Mouse (Mus musculus) Patski (cell line): ENCODE measurements around the gene Gtdc1. TPM values are rescaled to one million over a fixed set of nuclear protein-coding genes. Genes with fewer than 3 reads are reported as not detected.
A peak's percentile ranks its signal among the peaks of the same experiment; 100 is the strongest.

ENCODE experiments used
- ATAC-seq: fragments of 100-300 bp; one replicate; pipeline ENCODE4 v1.8.0; 2021
- CTCF ChIA-PET: fragments of 350-600 bp; sonication (Branson Sonifier 250); formaldehyde crosslinking; loops from one replicate; lab custom pipeline; 2022; ENCODE audit warnings: inconsistent platforms; lab: Charles Lee
- POLR2A ChIA-PET: fragments of 350-600 bp; sonication (Branson Sonifier 250); formaldehyde crosslinking; loops from one replicate; lab custom pipeline; 2022; ENCODE audit warnings: antibody characterized with exemption, inconsistent platforms; lab: Charles Lee
- DNase-seq: peaks from one replicate; pipeline ENCODE4 v3.0.0-alpha.2; 2011; ENCODE audit warnings: low read depth, low spot score
- H3K27me3 ChIP-seq: fragments of 371-371 bp; one replicate; pipeline ENCODE4 v1.5.1; 2021
- CTCF ChIP-seq: fragments of 100-300 bp; IDR thresholded peaks from one replicate; pipeline ENCODE4 v1.5.1; 2021
- in situ Hi-C: fragments of 300-500 bp; cut with MboI; formaldehyde crosslinking; loops from 3 replicates; pipeline ENCODE4 v1.11.1; 2018; ENCODE audit warnings: low pct_unique_long_range_greater_than_20kb, mixed read lengths
- polyA plus RNA-seq: library from polyadenylated mRNA; unstranded; gene quantifications from one replicate; pipeline ENCODE4 v1.2.3, GENCODE M21; 2021

Gene Gtdc1
- polyA plus RNA-seq, 1 experiment from 2014 or later = 12.2 TPM

DNA sequence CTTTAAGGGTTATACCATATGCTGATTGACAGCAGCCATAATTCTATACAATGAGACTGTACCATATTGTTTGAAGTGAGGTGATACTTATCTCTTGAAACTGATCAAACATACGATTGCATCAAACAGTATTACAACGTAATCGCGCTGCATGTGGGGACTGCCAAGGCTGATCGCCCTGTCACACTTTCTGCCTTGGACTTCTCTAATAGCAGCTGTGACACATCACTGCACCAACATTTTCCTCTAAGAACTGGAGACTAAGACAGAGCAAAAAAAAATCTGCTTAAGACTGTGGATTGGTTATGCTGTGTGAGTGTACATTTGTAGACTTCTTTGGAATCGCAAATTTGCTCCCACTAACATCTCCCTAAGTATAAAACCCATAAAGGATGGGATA, 385.7 kb downstream of the Gtdc1 start:
- DNase-seq (no peak), ATAC-seq (no peak)
- CTCF ChIA-PET = no interaction called here
- no peak for TF ChIP-seq CTCF
- in situ Hi-C loops = no loop called here
- POLR2A ChIA-PET = interaction anchor here (0.6 kb wide), 1 partner anchor 23 kb away, joined by 3 read pairs; no protein-coding TSS in a partner anchor
- no peaks in the 10 kb centered on the region for H3K27me3 ChIP-seq

DNA sequence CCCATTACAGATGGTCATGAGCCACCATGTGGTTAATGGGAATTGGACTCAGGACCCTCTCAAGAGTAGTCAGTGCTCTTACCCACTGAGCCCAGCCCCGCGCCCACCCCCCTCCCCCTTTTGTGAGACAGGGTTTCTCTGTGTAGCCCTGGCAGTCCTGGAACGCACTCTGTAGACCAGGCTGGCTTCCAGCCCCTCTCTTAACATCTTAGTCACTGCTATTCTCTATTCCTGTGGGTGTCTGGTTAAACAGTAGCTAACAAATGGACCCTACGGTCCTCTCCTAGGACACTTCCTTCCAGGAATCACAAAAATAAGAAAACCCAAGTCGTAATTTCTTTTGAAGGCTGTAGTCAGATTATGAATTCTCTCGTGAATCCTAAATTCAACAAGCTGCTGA, 386.6 kb downstream of the Gtdc1 start:
- H3K27me3 ChIP-seq = no peaks in the 10 kb centered on the region
- DNase-seq = no peak
- TF ChIP-seq CTCF = no peak
- CTCF ChIA-PET = interaction anchor here (0.7 to 1.1 kb wide), 2 partner anchors 15 to 20 kb away, joined by 3 to 4 read pairs; no protein-coding TSS in a partner anchor
- POLR2A ChIA-PET = no interaction called here
- in situ Hi-C loops = no loop called here
- ATAC-seq = peak; percentile 60

GRCm38 (mm10) chr2:44539121-44539634, 388.3 kb downstream of the Gtdc1 start:
- DNase-seq = no peak
- no peaks in the 10 kb centered on the region for H3K27me3 ChIP-seq
- POLR2A ChIA-PET = no interaction called here
- CTCF ChIA-PET = interaction anchor here (0.8 to 1.0 kb wide), 2 partner anchors 12 to 99 kb away, joined by 4 read pairs; no protein-coding TSS in a partner anchor
- no peak for ATAC-seq
- in situ Hi-C loops = no loop called here
- no peak for TF ChIP-seq CTCF

DNA sequence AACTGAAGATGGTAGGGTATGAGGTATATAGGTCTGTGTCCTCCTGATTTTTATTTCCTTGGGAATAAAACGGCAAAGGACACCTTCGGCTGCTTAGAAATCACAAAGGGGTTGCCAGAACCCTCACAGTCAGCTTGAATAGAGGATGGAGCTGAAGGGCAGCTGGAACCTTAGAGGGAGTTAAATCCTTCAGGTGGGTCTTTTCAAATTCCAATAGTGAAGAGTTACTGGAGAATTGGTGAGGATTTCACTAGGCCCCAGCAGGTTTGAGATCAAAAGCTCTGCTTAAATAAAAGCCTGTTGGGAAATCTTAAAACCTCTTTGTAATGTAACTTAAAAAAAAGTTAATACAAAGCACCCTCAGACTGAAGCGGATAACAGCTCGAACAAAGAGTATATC, 389.3 kb downstream of the Gtdc1 start:
- H3K27me3 ChIP-seq = no peaks in the 10 kb centered on the region
- ATAC-seq = no peak
- CTCF ChIA-PET = interaction anchor here (0.6 kb wide), 1 partner anchor 122 kb away, joined by 3 read pairs; no protein-coding TSS in a partner anchor
- no peak for DNase-seq
- POLR2A ChIA-PET = no interaction called here
- TF ChIP-seq CTCF = no peak
- in situ Hi-C loops = no loop called here

GRCm38 (mm10) chr2:44535760-44536159, 391.7 kb downstream of the Gtdc1 start:
- CTCF ChIA-PET = no interaction called here
- no peak for DNase-seq
- no peak for TF ChIP-seq CTCF
- in situ Hi-C loops = no loop called here
- ATAC-seq = no peak
- H3K27me3 ChIP-seq = no peaks in the 10 kb centered on the region
- POLR2A ChIA-PET = interaction anchor here (0.7 kb wide), 1 partner anchor 594 kb away, joined by 3 read pairs; no protein-coding TSS in a partner anchor

- POLR2A ChIA-PET = interaction anchor here (0.7 kb wide), 1 partner anchor 594 kb away, joined by 3 read pairs; no protein-coding TSS in a partner anchor
- in situ Hi-C loops = no loop called here
Measured at GRCm38 (mm10) chr2:44535136-44535675, 392.3 kb downstream of the Gtdc1 start.

GRCm38 (mm10) chr2:44526110-44527032, 401.1 kb downstream of the Gtdc1 start:
- peak; percentile 33 for DNase-seq
- TF ChIP-seq CTCF = no peak
- in situ Hi-C loops = no loop called here
- CTCF ChIA-PET = interaction anchor here (1.1 to 1.4 kb wide), 2 partner anchors 8 to 55 kb away, joined by 3 to 4 read pairs; no protein-coding TSS in a partner anchor
- peak; percentile 96 for ATAC-seq
- no peaks in the 10 kb centered on the region for H3K27me3 ChIP-seq
- POLR2A ChIA-PET = interaction anchor here (0.7 kb wide), 2 partner anchors 261 to 571 kb away, joined by 5 to 7 read pairs; no protein-coding TSS in a partner anchor

More at GRCm38 (mm10) chr2:44535136-44535675, 392.3 kb downstream of the Gtdc1 start:
- DNase-seq = no peak
- no peaks in the 10 kb centered on the region for H3K27me3 ChIP-seq
- CTCF ChIA-PET = interaction anchor here (0.8 to 1.1 kb wide), 2 partner anchors 9 to 12 kb away, joined by 3 read pairs; no protein-coding TSS in a partner anchor
- ATAC-seq = no peak
- TF ChIP-seq CTCF = no peak

- ChIA-PET CTCF (no interaction called here), POLR2A (interaction anchor here (0.7 kb wide), 2 partner anchors 260 to 572 kb away, joined by 5 to 7 read pairs; no protein-coding TSS in a partner anchor)
- no peaks in the 10 kb centered on the region for H3K27me3 ChIP-seq
- TF ChIP-seq CTCF = no peak
- ATAC-seq = no peak
- DNase-seq = no peak
- in situ Hi-C loops = no loop called here
Measured at GRCm38 (mm10) chr2:44525187-44525919, 402.1 kb downstream of the Gtdc1 start.

GRCm38 (mm10) chr2:44519236-44519635, 408.2 kb downstream of the Gtdc1 start:
- CTCF ChIA-PET = no interaction called here
- DNase-seq (no peak), ATAC-seq (no peak)
- POLR2A ChIA-PET = no interaction called here
- in situ Hi-C loops = no loop called here
- TF ChIP-seq CTCF = no peak
- no peaks in the 10 kb centered on the region for H3K27me3 ChIP-seq

DNA sequence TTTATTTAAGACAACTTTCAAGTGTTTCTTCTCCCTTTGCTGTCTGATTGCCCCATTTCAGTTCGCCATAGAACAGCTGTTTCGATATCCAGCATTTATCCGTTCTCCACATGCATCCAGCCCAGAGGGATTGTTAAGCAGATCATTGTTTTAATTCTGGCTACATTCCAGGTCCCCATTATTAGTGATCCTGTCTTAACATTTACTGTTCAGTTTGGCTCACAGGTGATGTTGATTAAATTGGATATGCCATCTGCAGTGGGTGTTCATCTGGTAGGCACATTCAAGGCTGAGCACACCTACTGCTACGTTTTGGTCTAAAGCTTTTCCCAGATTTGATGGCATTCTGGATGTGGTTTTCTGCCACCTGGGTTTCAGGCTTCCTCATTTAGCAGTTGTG, 409.4 kb downstream of the Gtdc1 start:
- ChIA-PET CTCF (no interaction called here), POLR2A (interaction anchor here (0.6 kb wide), 1 partner anchor 24 kb away, joined by 3 read pairs; no protein-coding TSS in a partner anchor)
- DNase-seq = no peak
- ATAC-seq = no peak
- no peaks in the 10 kb centered on the region for H3K27me3 ChIP-seq
- TF ChIP-seq CTCF = no peak
- in situ Hi-C loops = no loop called here

Other genes starting within 250 kb of the Gtdc1 start
- 19.8 TPM for gene Zeb2, start 189.7 kb upstream of the Gtdc1 start, polyA plus RNA-seq